Mouse (Mus musculus) forebrain, embryonic 10.5 days (tissue): ENCODE data around the gene C130050O18Rik. TPM values are rescaled to one million over a fixed set of nuclear protein-coding genes. Genes with fewer than 3 reads are reported as not detected.
A peak's percentile ranks its signal among the peaks of the same experiment; 100 is the strongest.

Source experiments
- DNase-seq: peaks from one replicate; pipeline ENCODE4 v3.0.0-alpha.2; 2017; ENCODE audit warnings: low spot score; ENCODE audit errors: extremely low spot score
- H3K27ac ChIP-seq: fragments of 300-500 bp; sonication (generic); 2 replicates; pipeline ENCODE4 v1.5.1; 2016; ENCODE audit warnings: mild to moderate bottlenecking
- H3K27me3 ChIP-seq: fragments of 300-500 bp; sonication (generic); 2 replicates; pipeline ENCODE4 v1.6.1; 2016; ENCODE audit warnings: mild to moderate bottlenecking; ENCODE audit not compliant: poor library complexity, severe bottlenecking
- H3K36me3 ChIP-seq: fragments of 300-500 bp; sonication (generic); replicated peaks from 2 replicates; pipeline ENCODE4 v1.6.1; 2016; ENCODE audit warnings: mild to moderate bottlenecking, moderate library complexity
- H3K4me1 ChIP-seq: fragments of 300-500 bp; sonication (generic); 2 replicates; pipeline ENCODE4 v1.6.1; 2016
- H3K4me3 ChIP-seq: fragments of 300-500 bp; sonication (generic); 2 replicates; pipeline ENCODE4 v1.5.1; 2016; ENCODE audit warnings: mild to moderate bottlenecking, moderate library complexity
- H3K9me3 ChIP-seq: fragments of 300-500 bp; sonication (generic); 2 replicates; pipeline ENCODE4 v1.6.1; 2016; ENCODE audit warnings: mild to moderate bottlenecking, moderate library complexity
- WGBS: fragments of 180-500 bp; shearing (Covaris S2); methylation state at CpG from one replicate; pipeline ENCODE4 v1.1.7; 2016; 5-methylcytosine and 5-hydroxymethylcytosine counted together
- polyA plus RNA-seq: library from polyadenylated mRNA; unstranded; fragments of >200 nt; fragmentation: Nextera tagmentation; extraction: Ambion mirVana; gene quantifications from 2 replicates; pipeline ENCODE4 v1.2.1, GENCODE M21; 2016

Gene C130050O18Rik
- polyA plus RNA-seq, 1 experiment from 2014 or later, result 0.15 TPM

GRCm38 (mm10) chr5:139392219-139393196 lies 12.6 kb upstream of the C130050O18Rik start:
- Histone ChIP-seq H3K27me3 (no peaks in the 10 kb centered on the region), H3K9me3 (no peaks in the 10 kb centered on the region), H3K4me1 (peaks cover 43% of the 10 kb centered on the region), H3K27ac (no peak overlapping the region), H3K36me3 (peaks cover 5% of the 10 kb centered on the region; the same call in 1 of the 2 replicates), H3K4me3 (no peak overlapping the region)
- 94% methylated on average over 37 of the region's 37 CpGs for WGBS
- DNase-seq, result no peak

- DNase-seq, result no peak
- Histone ChIP-seq H3K4me3 (no peak overlapping the region), H3K36me3 (peaks cover 5% of the 10 kb centered on the region; the same call in 1 of the 2 replicates), H3K9me3 (no peaks in the 10 kb centered on the region), H3K27ac (no peak overlapping the region), H3K4me1 (peaks cover 39% of the 10 kb centered on the region), H3K27me3 (no peaks in the 10 kb centered on the region)
- 93% methylated on average over 16 of the region's 16 CpGs for WGBS
Measured at GRCm38 (mm10) chr5:139393197-139393588, 11.9 kb upstream of the C130050O18Rik start.

GRCm38 (mm10) chr5:139394399-139394798 lies 10.7 kb upstream of the C130050O18Rik start:
- no peaks in the 10 kb centered on the region for H3K9me3 ChIP-seq
- WGBS, result 84% methylated on average over 7 of the region's 7 CpGs
- H3K36me3 ChIP-seq, result peaks cover 5% of the 10 kb centered on the region; the same call in 1 of the 2 replicates
- H3K27ac ChIP-seq, result no peak overlapping the region; the same call in 1 of the 2 replicates
- H3K27me3 ChIP-seq, result no peaks in the 10 kb centered on the region
- peaks cover 32% of the 10 kb centered on the region for H3K4me1 ChIP-seq
- DNase-seq, result no peak
- no peak overlapping the region for H3K4me3 ChIP-seq

GRCm38 (mm10) chr5:139395528-139395927 lies 9.6 kb upstream of the C130050O18Rik start:
- H3K4me1 ChIP-seq, result peaks cover 23% of the 10 kb centered on the region
- no peak for DNase-seq
- H3K27me3 ChIP-seq, result no peaks in the 10 kb centered on the region
- no peaks in the 10 kb centered on the region for H3K9me3 ChIP-seq
- WGBS, result 94% methylated on average over 4 of the region's 4 CpGs
- H3K36me3 ChIP-seq, result peaks cover 5% of the 10 kb centered on the region; the same call in 1 of the 2 replicates
- H3K4me3 ChIP-seq, result no peak overlapping the region
- no peak overlapping the region for H3K27ac ChIP-seq

GRCm38 (mm10) chr5:139397359-139397916 lies 7.6 kb upstream of the C130050O18Rik start:
- H3K4me1 ChIP-seq, result peaks cover 16% of the 10 kb centered on the region; the same call in 1 of the 2 replicates
- H3K9me3 ChIP-seq, result no peaks in the 10 kb centered on the region
- H3K27me3 ChIP-seq, result no peaks in the 10 kb centered on the region
- no peak overlapping the region for H3K27ac ChIP-seq
- 92% methylated on average over 4 of the region's 4 CpGs for WGBS
- peaks cover 5% of the 10 kb centered on the region; the same call in 1 of the 2 replicates for H3K36me3 ChIP-seq
- DNase-seq, result no peak
- no peak overlapping the region for H3K4me3 ChIP-seq

GRCm38 (mm10) chr5:139397959-139398753 lies 6.9 kb upstream of the C130050O18Rik start:
- Histone ChIP-seq H3K36me3 (peaks cover 1% of the 10 kb centered on the region; the same call in 1 of the 2 replicates), H3K4me3 (no peak overlapping the region), H3K9me3 (no peaks in the 10 kb centered on the region), H3K27ac (no peak overlapping the region), H3K27me3 (no peaks in the 10 kb centered on the region), H3K4me1 (peaks cover 13% of the 10 kb centered on the region; the same call in 1 of the 2 replicates)
- WGBS, result 39% methylated on average over 5 of the region's 5 CpGs
- peak; percentile 78 for DNase-seq

GRCm38 (mm10) chr5:139398786-139399185 lies 6.3 kb upstream of the C130050O18Rik start:
- 90% methylated on average over 5 of the region's 5 CpGs for WGBS
- H3K4me1 ChIP-seq, result peaks cover 11% of the 10 kb centered on the region; the same call in 1 of the 2 replicates
- DNase-seq, result no peak
- no peak overlapping the region for H3K27ac ChIP-seq
- no peak overlapping the region for H3K4me3 ChIP-seq
- no peaks in the 10 kb centered on the region for H3K9me3 ChIP-seq
- no peaks in the 10 kb centered on the region for H3K36me3 ChIP-seq
- no peaks in the 10 kb centered on the region for H3K27me3 ChIP-seq

- no peak overlapping the region for H3K27ac ChIP-seq
- H3K36me3 ChIP-seq, result no peaks in the 10 kb centered on the region
- DNase-seq, result no peak
- H3K4me1 ChIP-seq, result peaks cover 10% of the 10 kb centered on the region
- WGBS, result 97% methylated on average over 14 of the region's 14 CpGs
- H3K4me3 ChIP-seq, result no peak overlapping the region
- no peaks in the 10 kb centered on the region for H3K9me3 ChIP-seq
- no peaks in the 10 kb centered on the region for H3K27me3 ChIP-seq
Measured at GRCm38 (mm10) chr5:139399991-139400390, 5.1 kb upstream of the C130050O18Rik start.

- H3K9me3 ChIP-seq, result no peaks in the 10 kb centered on the region
- no peaks in the 10 kb centered on the region for H3K36me3 ChIP-seq
- H3K27ac ChIP-seq, result no peak overlapping the region
- peaks cover 23% of the 10 kb centered on the region for H3K4me1 ChIP-seq
- no peaks in the 10 kb centered on the region for H3K27me3 ChIP-seq
- DNase-seq, result no peak
- no peak overlapping the region for H3K4me3 ChIP-seq
- WGBS, result 94% methylated on average over 2 of the region's 2 CpGs
Measured at GRCm38 (mm10) chr5:139402106-139402505, 3.0 kb upstream of the C130050O18Rik start.

GRCm38 (mm10) chr5:139403692-139404260 lies 1.3 kb upstream of the C130050O18Rik start:
- Histone ChIP-seq H3K4me3 (no peak overlapping the region), H3K27ac (peak overlapping the region; percentile 52; the same call in 1 of the 2 replicates), H3K4me1 (peaks cover 24% of the 10 kb centered on the region), H3K27me3 (no peaks in the 10 kb centered on the region), H3K9me3 (no peaks in the 10 kb centered on the region), H3K36me3 (no peaks in the 10 kb centered on the region)
- WGBS, result 94% methylated on average over 8 of the region's 8 CpGs
- DNase-seq, result no peak

GRCm38 (mm10) chr5:139405478-139405877 lies 398 bp downstream of the C130050O18Rik start:
- Histone ChIP-seq H3K9me3 (no peaks in the 10 kb centered on the region), H3K27ac (peak overlapping the region; percentile 15; the same call in 1 of the 2 replicates), H3K4me1 (peaks cover 24% of the 10 kb centered on the region), H3K36me3 (0 out of 2 replicates have a peak, but pooled peaks cover 4% of the 10 kb centered on the region), H3K27me3 (no peaks in the 10 kb centered on the region), H3K4me3 (no peak overlapping the region)
- WGBS, result 87% methylated on average over 7 of the region's 7 CpGs
- DNase-seq, result no peak

- no peaks in the 10 kb centered on the region for H3K9me3 ChIP-seq
- H3K27ac ChIP-seq, result peak overlapping the region; percentile 15; the same call in 1 of the 2 replicates
- H3K4me3 ChIP-seq, result no peak overlapping the region
- H3K36me3 ChIP-seq, result 0 out of 2 replicates have a peak, but pooled peaks cover 4% of the 10 kb centered on the region
- WGBS, result 78% methylated on average over 3 of the region's 3 CpGs
- H3K4me1 ChIP-seq, result peaks cover 24% of the 10 kb centered on the region
- H3K27me3 ChIP-seq, result no peaks in the 10 kb centered on the region
- no peak for DNase-seq
Measured at GRCm38 (mm10) chr5:139405953-139406352, 873 bp downstream of the C130050O18Rik start.
